Mouse (Mus musculus) cerebellum, adult 2 months (tissue): ENCODE data around the gene Abi3bp.

Source experiments
- CTCF ChIP-seq: fragments of 200-500 bp; IDR thresholded peaks from 2 replicates; pipeline ENCODE4 v1.5.1; 2011; ENCODE audit warnings: low read depth, mild to moderate bottlenecking, control low read depth, low read length, moderate library complexity, borderline replicate concordance; ENCODE audit not compliant: insufficient read depth
- POLR2A ChIP-seq: fragments of 200-500 bp; IDR thresholded peaks from 2 replicates; pipeline ENCODE4 v1.6.1; 2011; ENCODE audit warnings: low read length, control low read depth, borderline replicate concordance; ENCODE audit not compliant: insufficient read depth

DNA sequence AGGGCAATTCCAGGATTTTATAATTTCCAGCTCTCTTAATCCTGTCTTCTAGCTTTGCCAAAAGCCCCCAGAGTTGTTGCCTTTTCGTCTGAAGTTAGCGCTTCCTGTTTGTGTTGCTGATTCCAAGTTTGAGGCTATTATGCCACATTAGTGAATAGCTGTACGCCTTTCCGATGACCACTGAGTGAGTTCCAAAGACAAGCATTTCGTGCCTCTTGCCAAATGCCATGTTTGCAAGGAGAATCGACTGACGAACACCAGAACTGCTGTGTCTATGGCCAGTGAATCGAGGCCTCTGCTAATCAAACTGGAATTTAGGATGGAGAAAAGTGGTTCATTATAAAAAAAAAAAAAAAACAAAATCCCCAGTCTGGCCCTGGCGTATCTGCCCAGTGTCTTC is 40.3 kb downstream of the Abi3bp start:
- no peak for TF ChIP-seq CTCF
- no peak for TF ChIP-seq POLR2A
